Mouse (Mus musculus): ENCODE results near the gene Tnfrsf25.

The Tnfrsf25 gene

DNA sequence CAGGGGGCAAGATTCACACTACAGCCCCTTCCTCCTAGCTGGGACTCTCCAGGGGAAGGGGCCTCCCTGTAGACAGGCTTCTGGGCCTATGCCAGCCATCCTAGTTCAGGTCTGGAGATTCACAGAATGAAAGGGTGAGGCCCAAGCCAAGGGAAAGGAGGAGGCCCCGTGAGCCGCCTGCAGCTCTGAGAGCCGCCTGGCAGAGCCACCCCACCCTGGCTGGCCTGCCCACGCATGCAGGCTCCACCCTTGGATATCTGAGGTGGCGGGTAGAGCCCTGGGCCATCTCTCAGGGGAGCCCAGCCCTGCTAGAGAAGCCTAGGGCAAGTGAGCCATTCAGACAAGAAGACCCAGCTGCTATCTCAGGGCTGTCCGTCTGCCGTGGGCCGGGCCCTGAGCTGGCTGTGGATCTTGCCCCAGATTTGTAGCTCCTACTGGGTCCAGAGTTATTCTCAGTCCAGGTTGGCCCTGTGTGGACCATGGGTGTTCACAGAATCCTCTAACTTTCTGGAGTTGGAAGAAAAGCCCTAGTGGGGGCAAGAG, 22.9 kb upstream of the Tnfrsf25 start:
- no peak for DNase-seq

DNA sequence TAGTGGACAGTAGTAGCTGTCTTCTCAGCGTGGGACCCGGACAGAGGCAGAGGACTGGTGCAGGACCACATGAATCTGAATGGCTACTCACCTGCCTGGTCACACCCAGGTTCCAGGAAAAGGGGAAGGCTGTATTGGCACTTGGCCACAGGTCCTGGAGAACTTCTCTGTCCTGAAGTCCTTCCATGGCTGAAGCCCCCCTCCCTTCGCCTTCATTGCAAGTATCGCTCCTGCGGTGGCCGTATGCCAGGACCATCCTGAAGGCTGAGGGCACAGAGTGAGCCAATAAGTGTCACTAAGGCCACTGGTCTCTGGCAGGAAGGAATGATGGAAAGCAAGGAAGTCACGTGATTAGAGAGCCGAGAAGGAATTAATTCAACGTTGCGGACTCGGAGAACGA, 21.5 kb upstream of the Tnfrsf25 start:
- no peak for DNase-seq

DNA sequence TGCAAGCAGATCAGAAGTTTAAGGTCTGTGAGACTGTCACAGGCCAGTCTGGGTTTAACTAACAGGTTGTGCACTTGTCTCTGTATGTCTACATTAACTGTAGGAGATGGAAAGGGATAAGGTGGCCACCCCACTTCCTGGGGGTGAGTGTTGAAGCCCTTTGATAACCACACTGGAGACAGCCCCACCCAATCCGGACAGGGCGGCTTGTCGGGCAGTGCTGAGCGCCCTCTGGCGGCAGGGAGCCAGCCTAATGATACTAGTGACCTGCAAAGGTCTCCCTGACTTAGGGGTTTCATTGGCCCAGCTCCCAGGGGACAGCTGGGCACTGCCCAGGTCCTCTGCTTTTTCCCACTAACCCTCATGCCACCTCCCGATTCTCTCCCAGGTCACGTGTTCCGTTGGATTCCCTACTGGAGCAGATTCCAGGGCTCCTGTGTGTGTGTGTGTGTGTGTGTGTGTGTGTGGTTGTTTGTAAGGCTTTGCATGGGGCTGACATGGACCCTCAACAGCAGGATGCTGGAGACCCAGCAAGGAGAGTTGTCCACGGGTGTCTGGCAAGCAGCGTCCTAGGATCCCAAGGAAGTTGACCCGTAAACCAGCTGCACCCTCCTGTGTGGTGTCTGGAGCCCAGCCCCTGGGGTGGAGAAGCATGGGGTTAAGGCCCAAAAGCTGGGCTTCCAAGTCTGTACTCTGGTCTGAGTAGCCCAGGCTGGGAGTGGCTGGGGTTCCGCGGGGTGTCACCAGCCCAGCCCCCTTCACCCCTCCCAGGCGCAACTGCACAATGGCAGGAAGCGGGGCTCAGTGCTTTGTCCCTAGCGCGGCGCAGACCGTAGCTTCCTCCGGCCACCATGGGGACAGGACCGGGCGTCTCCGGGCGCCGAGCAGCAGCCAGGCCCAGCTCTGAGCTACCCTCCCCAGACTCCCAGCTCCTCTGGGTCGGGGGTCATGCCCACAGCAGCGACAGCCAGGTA, 19.5 kb upstream of the Tnfrsf25 start:
- peak; percentile 69 for DNase-seq

DNA sequence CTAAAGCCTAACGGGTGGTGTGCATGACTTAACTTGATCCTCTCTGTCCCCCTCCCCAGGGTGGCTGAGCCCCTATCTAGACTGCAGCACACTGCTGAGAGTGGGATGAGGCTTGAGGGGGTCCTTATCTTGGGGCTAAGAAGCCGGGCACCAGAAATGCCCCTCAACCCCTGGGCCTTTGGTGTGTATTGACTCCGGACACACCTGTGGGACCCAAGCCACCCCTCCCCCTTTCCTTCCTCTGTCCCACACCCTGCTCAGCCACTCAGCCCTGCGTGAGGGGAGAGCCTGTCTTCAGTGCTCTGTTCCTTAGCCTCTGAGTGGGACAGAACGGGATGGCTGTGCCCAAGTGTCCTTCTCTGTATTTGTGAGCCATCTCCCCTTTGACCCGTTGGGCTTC, 18.8 kb upstream of the Tnfrsf25 start:
- no peak for DNase-seq

DNA sequence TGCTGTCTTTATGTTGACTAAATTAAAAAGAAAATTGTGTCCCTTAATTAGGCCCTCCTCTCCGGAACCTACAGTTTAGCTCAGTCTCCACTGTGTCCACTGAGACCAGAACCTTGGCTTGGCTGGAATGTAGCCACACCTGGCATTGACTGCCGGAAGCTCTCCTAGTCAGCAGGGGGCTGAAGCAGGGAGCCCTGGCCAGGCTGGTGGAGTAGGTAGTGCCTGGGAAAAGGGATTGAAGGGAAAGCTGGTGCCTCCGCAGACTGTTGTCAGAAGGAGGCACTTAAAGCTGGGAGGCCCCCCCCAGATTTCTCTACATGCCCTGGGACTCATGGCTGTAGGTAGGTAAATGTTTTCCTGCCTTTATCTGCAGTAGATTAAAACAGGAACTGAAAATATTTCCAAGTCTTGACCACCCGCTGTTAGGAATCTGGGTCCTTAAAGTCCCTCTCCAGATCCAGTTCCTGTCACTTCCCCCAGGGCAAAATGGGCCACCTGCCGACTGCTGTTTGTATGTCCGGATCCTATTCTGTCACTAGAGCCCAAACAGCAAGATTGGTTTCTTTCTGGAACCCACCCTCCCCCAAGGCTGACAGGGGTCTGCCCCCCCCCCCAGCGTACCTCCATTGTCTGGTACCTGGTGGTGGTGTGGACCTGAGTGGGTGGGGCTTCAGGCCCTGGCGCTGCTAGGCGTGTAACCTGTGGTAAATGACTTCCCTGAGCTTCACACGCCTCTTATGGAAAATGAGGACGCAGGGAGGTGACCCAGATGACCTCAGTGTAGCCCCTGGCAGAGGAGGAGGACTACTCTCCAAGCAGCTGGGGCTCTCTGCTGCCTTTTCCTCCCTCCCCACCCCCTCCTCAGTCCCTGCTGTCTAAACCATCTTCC, 17.6 kb upstream of the Tnfrsf25 start:
- DNase-seq: no peak

DNA sequence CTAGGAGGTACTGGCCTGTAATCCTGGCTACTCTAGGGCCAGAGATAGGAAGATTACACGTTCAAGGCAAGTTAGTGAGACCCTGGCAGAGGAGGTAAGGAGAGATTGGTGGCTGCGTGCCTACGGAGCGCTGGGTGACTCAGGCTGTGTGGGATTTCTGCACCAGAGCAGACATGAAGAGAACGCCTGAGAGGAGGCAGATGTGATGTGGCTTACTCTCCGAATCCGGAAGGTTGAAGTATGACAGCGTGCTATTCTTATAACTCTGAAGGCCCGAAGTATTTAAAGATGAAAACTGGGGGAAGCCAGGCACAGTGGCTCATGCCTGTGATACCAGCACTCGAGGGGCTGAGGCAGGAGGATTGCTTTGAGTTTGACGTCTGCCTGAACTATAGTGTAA, 15.2 kb upstream of the Tnfrsf25 start:
- DNase-seq: no peak

DNA sequence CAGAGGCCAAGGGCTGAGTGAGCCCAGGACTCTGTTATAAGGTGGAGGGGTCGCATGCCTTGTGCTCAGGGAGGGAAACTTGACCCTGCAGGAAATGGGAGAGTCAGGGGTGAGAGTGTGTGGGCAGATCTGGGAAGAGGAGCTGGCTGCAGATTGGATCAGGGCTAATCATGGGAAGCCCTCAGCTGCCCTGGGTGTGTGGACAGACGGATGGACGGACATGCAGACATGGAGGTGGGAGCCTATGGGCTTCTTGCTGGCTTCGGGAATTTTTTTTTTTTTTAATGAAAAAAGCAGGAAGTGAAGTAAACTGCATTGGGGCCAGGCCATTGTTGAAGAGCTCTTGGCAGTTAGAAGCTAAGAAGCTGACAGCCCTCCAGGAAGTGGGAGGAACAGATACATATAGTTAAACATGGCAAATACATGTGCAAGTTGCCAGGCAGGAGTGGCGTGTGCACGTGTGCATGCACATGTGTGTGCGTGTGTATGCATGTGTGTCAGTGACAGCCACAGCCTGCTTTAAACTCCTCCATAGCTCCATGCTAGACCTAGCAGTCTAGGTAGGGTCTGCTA, 14.6 kb upstream of the Tnfrsf25 start:
- no peak for DNase-seq

DNA sequence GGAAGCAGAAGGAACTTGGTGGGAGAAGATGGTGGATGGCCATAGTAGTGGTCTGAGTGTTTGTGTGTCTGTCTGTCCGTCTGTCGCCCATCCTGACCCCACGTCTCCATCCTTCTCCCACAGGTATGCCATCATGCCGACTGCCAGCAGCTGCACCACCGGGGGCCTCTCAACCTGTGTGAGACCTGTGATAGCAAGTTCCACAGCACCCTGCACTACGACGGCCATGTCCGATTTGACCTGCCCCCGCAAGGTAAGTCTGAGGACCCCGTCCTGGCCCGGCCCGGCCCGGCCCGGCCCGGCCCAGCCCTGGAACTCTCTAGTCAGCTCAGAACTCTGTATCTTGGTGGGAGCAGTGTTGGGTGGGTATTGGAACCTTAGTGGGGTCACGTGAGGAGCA, 13.8 kb upstream of the Tnfrsf25 start:
- no peak for DNase-seq

DNA sequence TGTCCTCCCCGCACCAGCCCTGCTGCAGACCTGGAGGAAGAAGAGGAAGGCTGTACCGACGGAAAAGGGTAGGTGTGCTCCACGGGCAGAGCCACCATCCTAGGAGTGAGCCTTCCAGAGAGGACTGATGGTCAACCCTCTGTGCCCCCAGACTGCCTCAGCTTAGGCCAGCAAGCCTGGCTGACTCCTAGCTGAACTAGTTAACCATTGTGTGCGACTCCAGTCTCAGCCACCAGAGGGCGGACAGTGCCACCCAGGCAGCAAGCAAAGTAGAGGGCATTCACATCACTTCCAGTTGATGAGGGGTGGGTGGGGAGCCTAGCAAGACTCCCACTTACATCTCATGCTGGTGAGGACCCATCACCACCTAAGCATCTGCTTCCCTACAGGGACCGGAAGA, 12.7 kb upstream of the Tnfrsf25 start:
- peak; percentile 74 to 80 for DNase-seq

DNA sequence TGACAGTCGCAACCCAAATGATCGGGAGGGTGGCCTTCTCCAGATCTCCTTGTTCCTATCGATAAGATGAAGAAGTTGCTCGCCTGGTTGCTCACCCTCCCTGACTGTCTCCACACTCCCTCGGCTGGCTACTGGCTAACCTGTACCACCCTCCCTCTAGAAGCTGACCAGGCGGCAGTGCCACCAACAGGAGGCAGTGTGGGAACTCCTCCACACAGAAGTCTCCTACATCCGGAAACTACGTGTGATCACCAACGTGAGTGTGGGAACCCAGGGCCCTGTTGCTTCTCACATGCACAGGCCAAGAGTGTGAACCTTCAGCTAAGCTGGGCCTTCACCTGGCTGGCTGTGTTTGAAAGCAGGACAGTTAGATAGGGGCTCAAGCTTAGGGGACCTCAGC, 9.0 kb upstream of the Tnfrsf25 start:
- DNase-seq: no peak

DNA sequence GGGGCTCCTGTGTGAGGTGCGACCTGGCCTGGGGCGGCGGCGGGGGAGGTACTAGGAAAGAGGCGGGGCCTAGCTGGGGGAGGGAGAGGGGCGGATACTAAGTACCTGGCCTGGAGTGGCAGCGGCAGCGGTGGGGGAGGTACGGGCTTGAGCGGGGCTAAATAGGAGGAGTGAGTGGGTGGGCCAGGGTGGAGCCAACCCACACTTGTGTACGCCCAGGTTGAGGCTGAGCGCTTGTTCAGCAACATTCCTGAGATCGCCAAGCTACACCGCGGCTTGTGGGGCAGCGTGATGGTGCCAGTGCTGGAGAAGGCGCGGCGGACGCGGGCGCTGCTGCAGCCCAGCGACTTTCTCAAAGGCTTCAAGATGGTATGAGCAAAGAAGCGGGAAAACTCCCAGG, 8.2 kb upstream of the Tnfrsf25 start:
- DNase-seq: no peak

DNA sequence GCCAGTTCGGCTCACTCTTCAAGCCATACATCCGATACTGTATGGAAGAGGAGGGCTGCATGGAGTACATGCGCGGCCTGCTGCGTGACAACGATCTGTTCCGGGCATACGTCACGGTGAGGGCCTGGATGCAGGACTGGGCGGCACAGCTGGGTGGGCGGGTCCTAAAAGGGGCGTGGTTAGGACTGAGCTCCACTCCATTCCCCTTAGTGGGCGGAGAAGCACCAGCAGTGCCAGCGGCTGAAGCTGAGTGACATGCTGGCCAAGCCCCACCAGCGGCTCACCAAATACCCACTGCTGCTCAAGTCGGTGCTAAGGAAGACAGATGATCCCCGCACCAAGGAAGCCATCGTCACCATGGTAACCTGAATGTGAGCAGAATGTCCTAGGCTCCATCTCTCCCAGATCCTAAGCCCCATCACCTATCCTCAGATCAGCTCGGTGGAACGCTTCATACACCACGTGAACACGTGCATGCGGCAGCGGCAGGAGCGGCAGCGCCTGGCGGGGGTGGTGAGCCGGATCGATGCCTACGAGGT, 7.7 kb upstream of the Tnfrsf25 start:
- DNase-seq: no peak

DNA sequence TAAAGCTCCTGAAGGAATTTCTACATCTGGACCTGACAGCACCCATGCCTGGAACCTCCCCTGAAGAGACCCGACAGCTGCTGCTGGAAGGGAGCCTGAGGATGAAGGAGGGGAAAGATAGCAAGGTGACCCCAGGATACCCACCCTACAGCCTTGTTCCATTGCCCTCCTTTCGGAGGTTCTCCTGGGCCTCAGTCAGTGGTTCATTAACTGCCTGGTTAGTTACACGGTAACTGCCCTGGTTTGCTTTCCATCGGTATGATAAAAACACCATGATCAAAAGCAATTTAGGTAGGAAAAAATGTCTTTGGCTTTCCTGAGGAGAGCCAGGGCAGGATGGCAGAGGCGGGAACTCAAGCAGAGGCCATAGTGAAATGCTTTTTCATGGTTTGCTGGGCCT, 7.1 kb upstream of the Tnfrsf25 start:
- no peak for DNase-seq

DNA sequence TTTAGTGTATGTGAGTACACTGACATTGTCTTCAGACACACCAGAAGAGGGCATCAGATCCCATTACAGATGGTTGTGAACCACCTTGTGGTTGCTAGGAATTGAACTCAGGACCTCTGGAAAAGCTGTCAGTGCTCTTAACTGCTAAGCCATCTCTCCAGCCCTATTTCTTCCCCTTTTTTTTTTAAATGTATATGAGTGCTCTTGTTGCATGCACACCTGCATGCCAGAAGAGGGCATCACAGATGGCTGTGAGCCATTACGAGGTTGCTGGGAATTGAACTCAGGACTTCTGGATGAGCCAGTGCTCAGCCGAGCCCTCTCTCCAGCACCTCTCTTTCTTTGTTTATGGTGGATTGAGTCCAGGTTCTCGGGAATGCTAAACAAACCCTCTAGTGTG, 6.2 kb upstream of the Tnfrsf25 start:
- DNase-seq: no peak

DNA sequence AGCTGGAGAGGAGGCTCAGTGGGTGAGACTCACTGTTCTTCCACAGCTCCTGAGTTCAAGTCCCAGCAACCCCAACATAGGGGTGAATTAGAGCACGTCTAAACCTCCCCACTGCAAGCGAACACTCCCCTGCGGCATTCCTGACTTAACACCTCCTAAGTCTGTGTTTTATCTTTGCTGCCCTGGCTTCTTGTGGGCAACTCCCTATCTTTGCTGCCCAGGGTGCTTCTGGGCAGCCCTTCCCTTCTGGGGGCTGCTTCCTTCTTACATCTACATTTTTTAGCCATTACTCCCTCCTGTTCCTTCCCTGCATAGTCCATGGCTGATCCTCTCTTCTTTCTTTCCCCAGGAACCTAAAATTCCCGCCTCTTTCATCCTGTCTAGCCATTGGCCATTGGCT, 5.0 kb upstream of the Tnfrsf25 start:
- no peak for DNase-seq

DNA sequence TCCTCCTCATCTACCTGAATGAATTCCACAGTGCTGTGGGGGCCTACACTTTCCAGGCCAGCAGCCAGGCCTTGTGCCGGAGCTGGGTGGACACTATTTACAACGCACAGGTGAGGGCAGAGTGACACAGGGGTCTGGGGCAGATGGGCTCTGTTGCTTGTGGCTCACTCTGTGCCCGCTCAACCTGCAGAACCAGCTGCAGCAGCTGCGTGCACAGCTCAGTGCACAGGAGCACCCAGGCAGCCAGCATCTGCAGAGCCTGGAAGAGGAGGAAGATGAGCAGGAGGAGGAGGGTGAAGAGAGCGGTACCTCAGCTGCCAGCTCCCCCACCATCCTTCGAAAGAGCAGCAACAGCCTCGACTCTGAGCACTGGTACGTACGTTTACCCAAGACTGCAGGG, 3.4 kb upstream of the Tnfrsf25 start:
- DNase-seq: no peak

DNA sequence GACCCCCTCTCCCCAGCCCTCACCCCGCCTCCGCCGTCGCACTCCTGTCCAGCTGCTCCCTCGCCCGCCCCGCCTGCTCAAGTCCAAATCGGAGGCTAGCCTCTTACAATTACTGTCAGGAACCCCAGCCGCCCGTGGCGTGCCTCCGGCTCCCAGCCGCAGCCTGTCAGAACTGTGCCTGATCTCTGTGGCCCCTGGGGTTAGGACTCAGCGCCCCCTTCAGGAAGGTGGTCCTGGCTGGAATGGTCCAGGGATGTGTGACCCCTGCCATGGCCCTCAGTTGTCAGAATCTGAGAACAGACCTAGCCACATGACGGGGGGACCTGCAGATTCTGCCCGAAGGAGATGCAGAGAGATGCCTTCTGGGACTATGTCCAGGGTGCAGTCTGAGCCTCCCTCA, 1.7 kb upstream of the Tnfrsf25 start:
- no peak for DNase-seq

DNA sequence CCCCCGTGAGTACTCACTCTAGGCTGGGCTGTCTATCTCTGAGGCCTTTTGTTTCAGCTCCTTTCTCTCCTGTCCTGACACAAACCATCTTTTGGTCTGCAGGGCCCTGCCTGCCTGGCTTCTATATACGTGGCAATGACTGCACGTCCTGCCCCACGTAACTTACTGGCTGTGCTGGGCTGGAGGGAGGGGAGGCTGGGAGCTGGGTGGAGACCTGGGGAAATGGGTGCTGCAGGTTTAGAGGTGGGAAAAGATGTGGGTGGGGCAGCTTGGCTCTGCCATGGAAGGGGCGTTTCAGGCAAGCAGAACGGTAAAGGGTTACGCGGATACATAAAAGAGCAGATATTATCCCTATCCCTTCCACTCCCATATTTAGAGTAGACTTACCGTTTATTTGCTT, 1.8 kb downstream of the Tnfrsf25 start:
- DNase-seq: no peak

DNA sequence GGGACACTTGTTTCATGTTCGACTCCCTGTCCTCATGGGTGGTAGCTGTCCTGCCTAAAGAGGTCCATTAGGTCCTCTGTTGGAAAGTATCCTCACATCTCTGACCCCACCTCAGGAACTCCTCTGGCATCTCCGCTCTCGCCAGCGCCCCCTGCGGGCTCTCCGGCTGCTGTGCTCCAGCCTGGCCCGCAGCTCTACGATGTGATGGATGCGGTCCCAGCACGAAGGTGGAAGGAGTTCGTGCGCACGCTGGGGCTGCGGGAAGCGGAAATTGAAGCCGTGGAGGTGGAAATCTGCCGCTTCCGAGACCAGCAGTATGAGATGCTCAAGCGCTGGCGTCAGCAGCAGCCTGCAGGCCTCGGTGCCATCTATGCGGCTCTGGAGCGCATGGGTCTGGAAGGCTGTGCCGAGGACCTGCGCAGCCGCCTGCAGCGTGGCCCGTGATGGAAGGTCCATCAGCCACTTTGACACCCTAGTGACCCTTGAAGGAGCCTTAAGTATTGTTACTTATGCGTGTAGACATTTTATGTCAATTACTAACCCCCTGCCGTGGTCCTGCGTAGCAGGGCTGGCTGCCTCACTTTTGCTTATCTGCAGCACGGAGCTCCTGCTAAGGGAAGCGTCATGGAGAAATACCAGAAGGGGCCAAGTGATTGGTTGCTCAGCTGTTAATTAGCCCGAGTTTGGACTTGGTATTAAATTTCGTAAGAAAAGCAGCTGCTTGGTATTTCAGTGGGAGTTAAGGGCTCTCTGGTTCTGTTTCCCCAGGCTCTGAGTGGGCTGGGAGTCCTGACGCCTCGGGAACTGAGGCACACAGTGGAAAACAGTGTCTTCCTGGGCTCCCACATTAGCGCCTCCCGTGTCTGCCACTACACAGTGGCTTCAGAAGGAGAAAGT, 3.9 kb downstream of the Tnfrsf25 start:
- DNase-seq: no peak

DNA sequence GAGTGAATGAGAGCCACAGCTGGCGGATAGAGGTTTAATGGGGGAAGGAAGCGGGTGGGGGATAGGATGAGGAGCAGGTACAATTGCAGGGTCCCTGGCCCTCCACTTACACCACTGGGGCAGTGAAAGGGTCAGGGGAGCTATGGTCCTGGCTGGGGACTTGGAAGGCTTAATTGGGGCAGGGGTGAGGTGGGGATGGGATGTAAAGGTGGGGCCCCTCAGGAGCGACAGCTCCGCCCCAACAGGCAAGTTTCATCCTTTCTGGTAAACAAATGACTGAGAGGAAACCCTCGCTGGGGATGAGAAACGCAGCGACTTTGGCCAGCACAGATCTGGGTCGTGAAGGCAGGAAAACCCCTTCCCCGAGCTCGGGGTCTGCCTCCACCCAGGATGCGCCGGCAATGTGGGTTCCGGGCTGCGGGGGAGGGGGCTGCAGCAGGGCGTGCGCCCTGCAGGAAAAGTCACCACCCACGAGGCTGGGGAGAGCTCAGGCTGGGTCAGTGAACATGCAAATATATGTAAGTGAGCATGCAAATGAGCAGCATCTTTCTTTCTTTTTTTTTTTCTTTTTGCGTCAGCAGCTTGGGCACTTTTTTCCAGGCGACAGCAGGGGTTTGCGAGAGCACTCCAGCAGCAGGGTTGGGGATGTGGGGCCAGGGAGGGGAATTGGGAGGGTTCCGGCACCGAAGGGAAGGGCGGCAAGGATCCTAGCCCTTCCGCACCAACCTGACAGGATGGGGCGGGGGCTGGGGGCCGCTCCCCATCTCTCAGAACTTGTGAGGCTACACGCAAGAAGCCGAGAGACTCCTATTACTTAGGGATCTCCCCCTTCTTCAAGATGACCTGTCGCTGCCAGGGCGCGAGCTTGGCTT, 4.8 kb downstream of the Tnfrsf25 start:
- DNase-seq: peak; percentile 49 to 68

DNA sequence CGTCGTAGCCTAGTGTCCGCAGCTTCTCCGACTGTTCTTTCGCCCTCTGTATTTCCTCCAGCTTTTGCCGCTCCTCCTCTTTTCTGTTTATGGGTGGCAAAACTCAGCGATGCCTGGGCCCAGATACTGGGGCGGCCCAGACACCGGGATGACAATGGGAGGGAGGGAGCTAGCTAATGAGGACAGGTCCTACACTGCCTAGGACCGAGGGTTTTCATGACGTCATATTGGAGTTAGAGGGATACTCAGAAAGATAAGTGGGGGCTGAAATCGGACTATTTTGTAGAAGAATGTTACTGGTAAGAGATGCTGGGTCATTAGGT, 5.4 kb downstream of the Tnfrsf25 start:
- DNase-seq: no peak

All from thymus, postnatal 36 days (tissue).